Mouse (Mus musculus) inflammation-experienced regulatory T-cells, adult 6 months (primary cell): Measurements from ENCODE around the gene Gm3500. TPM values are rescaled to one million over a fixed set of nuclear protein-coding genes. Genes with fewer than 3 reads are reported as not detected.
"Not testable (repeated sequence)": the region's sequence is repeated elsewhere in the genome, so short reads cannot be mapped to it uniquely, and the experiment has no call there.

Source experiments
- ATAC-seq: one replicate; pipeline ENCODE4 v1.8.0; 2017
- polyA plus RNA-seq, 3 experiments: library from polyadenylated mRNA; unstranded; fragments of 100-300 nt; shearing (Covaris generic); gene quantifications; one replicate each; pipeline ENCODE4 v1.2.1; 2017

Gm3500 gene
- 10 to 100 TPM in 1 of 3 experiments, 1 to 10 TPM in 2; 3.6 to 23.2 (median 8.7) TPM for polyA plus RNA-seq

- not testable (repeated sequence) for ATAC-seq
Observed at GRCm38 (mm10) chr14:5388949-5389348, at the start of gene Gm3500. Gm3500 (minus strand) TSS chr14:5389049.

DNA sequence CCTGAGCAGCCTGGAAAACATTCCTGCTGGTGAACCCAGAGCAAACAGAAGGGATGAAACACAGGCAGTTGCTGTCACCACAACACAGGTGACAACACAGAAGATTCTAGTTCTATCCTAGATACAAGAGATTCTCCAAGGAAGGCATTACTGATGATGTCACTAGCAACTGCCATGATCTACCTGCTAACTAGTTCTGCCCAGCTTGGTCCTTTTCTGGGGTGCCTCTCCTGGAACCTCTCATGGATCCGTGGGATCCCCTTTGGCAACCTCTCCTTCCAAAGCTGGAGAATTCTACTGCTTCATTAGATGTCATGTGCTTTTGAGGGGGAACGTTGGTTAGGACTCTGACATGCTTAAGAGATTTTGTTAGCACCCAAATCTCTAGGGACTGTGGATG is 54.0 kb downstream of the Gm3500 start, which contains the start of gene Gm3542:
TSS of gene Gm3542 (minus strand) at position 101 of the 400 bp plus-strand sequence.
- ATAC-seq: not testable (repeated sequence)

Other genes with a start within 250 kb of the Gm3500 start
- not detected for gene Gm3317, start 224.5 kb downstream of the Gm3500 start, polyA plus RNA-seq
- not detected for gene Gm8271, start 203.3 kb downstream of the Gm3500 start, polyA plus RNA-seq
- gene Gm3526, start 128.5 kb downstream of the Gm3500 start, polyA plus RNA-seq: not detected
- gene Gm3542, start 54.1 kb downstream of the Gm3500 start, polyA plus RNA-seq: not detected
- gene Gm3194, start 66.4 kb upstream of the Gm3500 start, polyA plus RNA-seq: 1 to 10 TPM in 1 of 3 experiments, not detected in 2; 8.9 TPM
- not detected for gene Gm8246, start 88.8 kb upstream of the Gm3500 start, polyA plus RNA-seq
- gene Gm3187, start 95.2 kb upstream of the Gm3500 start, polyA plus RNA-seq: not detected
- gene Gm3488, start 112.6 kb upstream of the Gm3500 start, polyA plus RNA-seq: 10 to 100 TPM in 1 of 3 experiments, 1 to 10 TPM in 2; 2.4 to 17.1 (median 8.5) TPM
- gene Gm3532, start 149.4 kb upstream of the Gm3500 start, polyA plus RNA-seq: not detected
- not detected for gene Gm8265, start 244.0 kb upstream of the Gm3500 start, polyA plus RNA-seq